Mouse (Mus musculus): ENCODE data around the gene Nedd4.

GRCm38 (mm10) chr9:72660139-72660538 is 2.0 kb upstream of the Nedd4 start:
- no peak for TF ChIP-seq CTCF (IDR thresholded peaks at IDR 0.05; ENCODE audit: extremely low read depth, insufficient read depth, low read length)
- no peak for TF ChIP-seq POLR2A (IDR thresholded peaks at IDR 0.05; ENCODE audit: extremely low read depth, insufficient read depth, low read length)
